Mouse (Mus musculus): ENCODE results near the gene Rad51b.

DNA sequence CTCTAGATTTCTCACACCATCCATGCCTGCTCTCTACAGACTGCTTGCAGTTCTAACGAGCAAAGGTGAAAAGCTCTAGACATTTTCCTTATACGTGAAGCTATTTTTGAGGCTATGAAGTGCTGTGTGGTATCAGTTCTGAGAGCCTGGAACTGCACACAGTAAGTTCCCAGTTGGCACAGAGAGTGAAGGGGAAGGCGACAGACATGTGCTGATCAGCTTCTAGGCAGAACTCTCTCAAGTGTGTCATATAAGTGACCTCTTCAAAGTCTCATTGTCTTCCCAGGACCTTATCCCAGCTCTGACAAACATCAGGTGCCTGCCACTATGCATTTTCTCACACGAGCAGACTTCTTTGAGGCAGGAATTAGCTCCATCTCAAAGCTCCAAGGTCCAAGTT, 530.7 kb downstream of the Rad51b start:
- no peak for TF ChIP-seq CTCF (conservative IDR thresholded peaks at IDR 0.05 in 1 of 2, IDR thresholded peaks at IDR 0.05 in 1 of 2; ENCODE audit: low read depth in 2 of 2, low read length in 2 of 2)
- no peak for TF ChIP-seq USF2 (conservative IDR thresholded peaks at IDR 0.05; ENCODE audit: low read depth, low read length)
- no peak for TF ChIP-seq USF1 (IDR thresholded peaks at IDR 0.05; ENCODE audit: low read depth, low read length)
- no peak for TF ChIP-seq MXI1 (IDR thresholded peaks at IDR 0.05; ENCODE audit: low read depth, low read length)
- no peak for TF ChIP-seq ZKSCAN1 (IDR thresholded peaks at IDR 0.05; ENCODE audit: borderline replicate concordance, low read depth, low read length)
- no peak for TF ChIP-seq RCOR1 (conservative IDR thresholded peaks at IDR 0.05; ENCODE audit: low read depth, low read length)
- no peak for TF ChIP-seq EP300 (IDR thresholded peaks at IDR 0.05; ENCODE audit: low read length)
- no peak for TF ChIP-seq POLR2A (IDR thresholded peaks at IDR 0.05; ENCODE audit: low read depth, low read length)
- no peak for TF ChIP-seq IRF4 (IDR thresholded peaks at IDR 0.05; ENCODE audit: low read depth, low read length)
- no peak for TF ChIP-seq KAT2A (IDR thresholded peaks at IDR 0.05; ENCODE audit: insufficient replicate concordance, low read length)
- no peak for TF ChIP-seq UBTF (IDR thresholded peaks at IDR 0.05; ENCODE audit: low read depth, low read length)
- no peak for TF ChIP-seq MAZ (IDR thresholded peaks at IDR 0.05; ENCODE audit: low read depth, low read length)
- TF ChIP-seq E2F4 (IDR thresholded peaks at IDR 0.05; ENCODE audit: insufficient replicate concordance, low read depth, low read length) = no peak
